Mouse (Mus musculus) limb, embryonic 14.5 days (tissue): ENCODE data around the gene Fcho1. TPM values are rescaled to one million over a fixed set of nuclear protein-coding genes. Genes with fewer than 3 reads are reported as not detected.

Experiments used
- ATAC-seq: fragments of 200-750 bp; cut with Nextera tagmentation; 2 replicates; pipeline ENCODE4 v1.8.0; 2017; ENCODE audit warnings: low read depth, moderate number of reproducible peaks, moderate TSS enrichment; ENCODE audit not compliant: low FRiP score
- DNase-seq: peaks from one replicate; pipeline ENCODE4 v3.0.0-alpha.2; 2015; ENCODE audit warnings: low spot score
- H3K27ac ChIP-seq: fragments of 300-500 bp; sonication (generic); replicated peaks from 2 replicates; pipeline ENCODE4 v1.5.1; 2014; ENCODE audit warnings: low read depth, mild to moderate bottlenecking, low read length, moderate library complexity, mixed read lengths
- H3K27me3 ChIP-seq: fragments of 300-500 bp; sonication (generic); 2 replicates; pipeline ENCODE4 v1.6.1; 2014; ENCODE audit warnings: low read length, mixed read lengths; ENCODE audit not compliant: control insufficient read depth, insufficient read depth
- H3K36me3 ChIP-seq: fragments of 300-500 bp; sonication (generic); 2 replicates; pipeline ENCODE4 v1.6.1; 2014; ENCODE audit warnings: mild to moderate bottlenecking, low read length, moderate library complexity, mixed read lengths; ENCODE audit not compliant: control insufficient read depth, insufficient read depth
- H3K4me1 ChIP-seq: fragments of 300-500 bp; sonication (generic); 2 replicates; pipeline ENCODE4 v1.6.1; 2014; ENCODE audit warnings: antibody characterized with exemption, low read length, mixed read lengths; ENCODE audit not compliant: control insufficient read depth, insufficient read depth
- H3K4me2 ChIP-seq: fragments of 300-500 bp; sonication (generic); replicated peaks from 2 replicates; pipeline ENCODE4 v1.6.1; 2014; ENCODE audit warnings: low read depth, mild to moderate bottlenecking, low read length, moderate library complexity; ENCODE audit not compliant: severe bottlenecking
- H3K4me3 ChIP-seq: fragments of 300-500 bp; sonication (generic); replicated peaks from 2 replicates; pipeline ENCODE4 v1.5.1; 2014; ENCODE audit warnings: low read length
- H3K9ac ChIP-seq: fragments of 300-500 bp; sonication (generic); 2 replicates; pipeline ENCODE4 v1.6.1; 2014; ENCODE audit warnings: mild to moderate bottlenecking, low read depth, low read length, moderate library complexity; ENCODE audit not compliant: severe bottlenecking
- H3K9me3 ChIP-seq: fragments of 300-500 bp; sonication (generic); 2 replicates; pipeline ENCODE4 v1.6.1; 2016; ENCODE audit warnings: low read length; ENCODE audit not compliant: control insufficient read depth
- POLR2A ChIP-seq: fragments of 200-500 bp; IDR thresholded peaks from 2 replicates; pipeline ENCODE4 v1.8.0; 2012; ENCODE audit warnings: inconsistent platforms, mild to moderate bottlenecking, moderate library complexity, borderline replicate concordance; ENCODE audit not compliant: insufficient read depth, insufficient read length; ENCODE audit errors: extremely low read depth
- WGBS: fragments of 180-500 bp; shearing (Covaris S2); extraction: QIAGEN DNeasy Blood & Tissue Kit; methylation state at CpG from one replicate; pipeline ENCODE4 v1.1.7; 2014; 5-methylcytosine and 5-hydroxymethylcytosine counted together
- polyA plus RNA-seq, 2 experiments: library from polyadenylated mRNA; depleted of rRNA in 1 of 2; stranded (reverse) in 1 of 2; unstranded in 1 of 2; fragments of >200 nt; fragmentation: Nextera tagmentation in 1 of 2; extraction: Ambion mirVana in 1 of 2; gene quantifications; 2 replicates each; pipeline versions ENCODE4 v1.2.1 to v1.2.3; 2012 to 2014

The Fcho1 gene
- polyA plus RNA-seq, 2 experiments, result 3.3 to 10.4 TPM

GRCm38 (mm10) chr8:71685573-71685972 is 39.9 kb downstream of the Fcho1 start:
- H3K9ac ChIP-seq, result no peak overlapping the region
- no peaks in the 10 kb centered on the region for H3K9me3 ChIP-seq
- WGBS, result 5% methylated on average over 29 of the region's 29 CpGs

GRCm38 (mm10) chr8:71684701-71685100 is 40.8 kb downstream of the Fcho1 start:
- Histone ChIP-seq H3K27me3 (peaks cover 99% of the 10 kb centered on the region), H3K36me3 (no peaks in the 10 kb centered on the region), H3K27ac (no peak overlapping the region), H3K9ac (no peak overlapping the region), H3K4me2 (no peak overlapping the region), H3K4me3 (no peak overlapping the region), H3K4me1 (peaks cover 4% of the 10 kb centered on the region; the same call in 1 of the 2 replicates), H3K9me3 (no peaks in the 10 kb centered on the region)
- WGBS, result 28% methylated on average over 10 of the region's 10 CpGs
- no peak for TF ChIP-seq POLR2A
- ATAC-seq (no peak), DNase-seq (no peak)

More at GRCm38 (mm10) chr8:71685573-71685972, 39.9 kb downstream of the Fcho1 start:
- H3K4me2 ChIP-seq, result peak overlapping the region; percentile 44
- no peak for ATAC-seq
- H3K27ac ChIP-seq, result no peak overlapping the region
- H3K36me3 ChIP-seq, result no peaks in the 10 kb centered on the region
- no peak for DNase-seq
- H3K4me3 ChIP-seq, result peak overlapping the region; percentile 25
- peaks cover 99% of the 10 kb centered on the region for H3K27me3 ChIP-seq
- TF ChIP-seq POLR2A, result no peak
- 0 out of 2 replicates have a peak, but pooled peaks cover 4% of the 10 kb centered on the region for H3K4me1 ChIP-seq

GRCm38 (mm10) chr8:71682832-71683231 is 42.7 kb downstream of the Fcho1 start:
- Histone ChIP-seq H3K27me3 (peaks cover 100% of the 10 kb centered on the region), H3K9me3 (no peaks in the 10 kb centered on the region), H3K4me3 (no peak overlapping the region), H3K4me1 (peaks cover 4% of the 10 kb centered on the region; the same call in 1 of the 2 replicates), H3K36me3 (no peaks in the 10 kb centered on the region), H3K9ac (no peak overlapping the region), H3K4me2 (no peak overlapping the region), H3K27ac (no peak overlapping the region)
- 68% methylated on average over 12 of the region's 12 CpGs for WGBS
- ATAC-seq, result no peak
- TF ChIP-seq POLR2A, result no peak
- no peak for DNase-seq

GRCm38 (mm10) chr8:71681369-71681915 is 44.1 kb downstream of the Fcho1 start:
- Histone ChIP-seq H3K4me3 (no peak overlapping the region), H3K36me3 (no peaks in the 10 kb centered on the region), H3K9me3 (no peaks in the 10 kb centered on the region), H3K27me3 (peaks cover 92% of the 10 kb centered on the region), H3K4me2 (no peak overlapping the region), H3K9ac (no peak overlapping the region), H3K4me1 (peaks cover 8% of the 10 kb centered on the region; the same call in 1 of the 2 replicates), H3K27ac (no peak overlapping the region)
- TF ChIP-seq POLR2A, result no peak
- WGBS, result 2% methylated on average over 17 of the region's 18 CpGs
- DNase-seq (no peak), ATAC-seq (no peak)

- H3K9me3 ChIP-seq, result no peaks in the 10 kb centered on the region
- H3K4me1 ChIP-seq, result peaks cover 4% of the 10 kb centered on the region; the same call in 1 of the 2 replicates
- peaks cover 85% of the 10 kb centered on the region for H3K27me3 ChIP-seq
- no peak overlapping the region for H3K27ac ChIP-seq
- H3K9ac ChIP-seq, result no peak overlapping the region
- H3K36me3 ChIP-seq, result no peaks in the 10 kb centered on the region
- TF ChIP-seq POLR2A, result no peak
- ATAC-seq (no peak), DNase-seq (no peak)
- H3K4me3 ChIP-seq, result no peak overlapping the region
- WGBS, result 2% methylated on average over 20 of the region's 21 CpGs
- no peak overlapping the region for H3K4me2 ChIP-seq
Observed at GRCm38 (mm10) chr8:71680471-71680870, 45.0 kb downstream of the Fcho1 start.
